Mouse (Mus musculus): Measurements from ENCODE around the gene Fez2. TPM values are rescaled to one million over a fixed set of nuclear protein-coding genes. Genes with fewer than 3 reads are reported as not detected.

The Fez2 gene
- total RNA-seq, 2 experiments from 2014 or later, result 58.2 to 65.3 TPM

DNA sequence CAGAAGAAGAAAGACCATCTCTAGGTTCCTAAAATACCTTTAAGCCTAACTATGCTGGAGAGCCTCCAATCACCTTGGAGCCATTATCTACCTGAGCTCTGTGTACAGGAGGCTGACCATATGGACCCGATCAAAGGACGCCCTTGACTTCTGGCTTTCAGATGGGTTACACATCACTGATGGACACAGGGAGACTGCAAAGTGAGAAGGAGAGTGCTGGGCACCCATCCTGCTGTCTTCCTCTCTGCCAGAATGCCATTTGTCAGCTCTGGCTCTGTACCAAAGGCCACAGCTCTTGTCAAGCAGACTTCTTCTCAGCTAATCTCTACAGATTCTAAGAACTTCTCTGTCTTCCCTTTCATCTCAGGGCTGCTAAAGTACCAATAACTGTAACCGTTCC is 12.6 kb downstream of the Fez2 start:
- peak; percentile 71 for DNase-seq
- Histone ChIP-seq H3K4me3 (no peak overlapping the region), H3K27ac (peak overlapping the region; percentile 80; the same call in 1 of the 2 replicates)
- intact Hi-C loops (cut with DNase I), result no loop called here
- TF ChIP-seq CTCF (IDR thresholded peaks at IDR 0.05), result no peak

DNA sequence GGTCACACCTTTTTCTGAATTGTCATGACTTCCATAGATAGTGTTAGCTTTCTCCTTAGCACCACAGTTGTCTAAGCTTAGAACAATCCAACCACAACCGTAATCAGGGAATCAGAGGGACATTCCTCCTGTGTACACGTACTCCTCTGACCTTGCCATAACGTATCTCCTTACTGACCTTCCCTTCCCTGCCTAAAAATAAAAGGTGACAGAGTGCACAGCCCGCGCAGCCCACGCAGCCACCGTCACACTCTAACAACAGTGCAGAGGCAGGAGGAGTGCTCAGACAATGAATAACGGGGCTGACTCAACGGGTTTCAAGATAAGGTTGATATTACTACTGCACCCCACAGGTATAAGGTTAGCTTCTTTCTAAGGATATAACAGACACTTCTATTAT is 14.1 kb downstream of the Fez2 start:
- intact Hi-C loops (cut with DNase I), result no loop called here
- H3K4me3 ChIP-seq, result no peak overlapping the region
- peak overlapping the region; percentile 80 for H3K27ac ChIP-seq
- TF ChIP-seq CTCF (IDR thresholded peaks at IDR 0.05), result no peak
- DNase-seq, result no peak

- Histone ChIP-seq H3K27ac (peak overlapping the region; percentile 80; the same call in 1 of the 2 replicates), H3K4me3 (no peak overlapping the region)
- no peak for TF ChIP-seq CTCF (IDR thresholded peaks at IDR 0.05)
- DNase-seq, result no peak
- intact Hi-C loops (cut with DNase I), result no loop called here
Observed at GRCm38 (mm10) chr17:78403229-78403628, 14.7 kb downstream of the Fez2 start.

GRCm38 (mm10) chr17:78402174-78402573 is 15.8 kb downstream of the Fez2 start:
- H3K27ac ChIP-seq, result peak overlapping the region; percentile 80
- intact Hi-C loops (cut with DNase I), result no loop called here
- no peak for TF ChIP-seq CTCF (IDR thresholded peaks at IDR 0.05)
- no peak overlapping the region for H3K4me3 ChIP-seq
- DNase-seq, result no peak

GRCm38 (mm10) chr17:78401713-78402112 is 16.2 kb downstream of the Fez2 start:
- intact Hi-C loops (cut with DNase I), result no loop called here
- peak; percentile 41 for DNase-seq
- peak overlapping the region; percentile 80 for H3K27ac ChIP-seq
- TF ChIP-seq CTCF (IDR thresholded peaks at IDR 0.05), result no peak
- no peak overlapping the region for H3K4me3 ChIP-seq

GRCm38 (mm10) chr17:78401311-78401710 is 16.6 kb downstream of the Fez2 start:
- no peak for DNase-seq
- H3K27ac ChIP-seq, result peak overlapping the region; percentile 80
- no peak for TF ChIP-seq CTCF (IDR thresholded peaks at IDR 0.05)

GRCm38 (mm10) chr17:78400130-78400840 is 17.7 kb downstream of the Fez2 start:
- DNase-seq, result no peak
- Histone ChIP-seq H3K27ac (peak overlapping the region; percentile 80), H3K4me3 (no peak overlapping the region)
- no peak for TF ChIP-seq CTCF (IDR thresholded peaks at IDR 0.05)
- intact Hi-C loops (cut with DNase I), result no loop called here

More at GRCm38 (mm10) chr17:78401311-78401710, 16.6 kb downstream of the Fez2 start:
- intact Hi-C loops (cut with DNase I), result no loop called here
- H3K4me3 ChIP-seq, result no peak overlapping the region

- Histone ChIP-seq H3K27ac (peak overlapping the region; percentile 54), H3K4me3 (no peak overlapping the region)
- TF ChIP-seq CTCF (IDR thresholded peaks at IDR 0.05), result no peak
- no peak for DNase-seq
- intact Hi-C loops (cut with DNase I), result no loop called here
Observed at GRCm38 (mm10) chr17:78392401-78393087, 25.4 kb downstream of the Fez2 start.

GRCm38 (mm10) chr17:78389573-78389972 is 28.4 kb downstream of the Fez2 start:
- DNase-seq, result no peak
- Histone ChIP-seq H3K4me3 (no peak overlapping the region), H3K27ac (no peak overlapping the region)
- intact Hi-C loops (cut with DNase I), result no loop called here
- TF ChIP-seq CTCF (IDR thresholded peaks at IDR 0.05), result no peak

- no peak overlapping the region for H3K27ac ChIP-seq
- no peak overlapping the region for H3K4me3 ChIP-seq
- intact Hi-C loops (cut with DNase I), result no loop called here
- no peak for DNase-seq
- no peak for TF ChIP-seq CTCF (IDR thresholded peaks at IDR 0.05)
Observed at GRCm38 (mm10) chr17:78388101-78388847, 29.7 kb downstream of the Fez2 start.

DNA sequence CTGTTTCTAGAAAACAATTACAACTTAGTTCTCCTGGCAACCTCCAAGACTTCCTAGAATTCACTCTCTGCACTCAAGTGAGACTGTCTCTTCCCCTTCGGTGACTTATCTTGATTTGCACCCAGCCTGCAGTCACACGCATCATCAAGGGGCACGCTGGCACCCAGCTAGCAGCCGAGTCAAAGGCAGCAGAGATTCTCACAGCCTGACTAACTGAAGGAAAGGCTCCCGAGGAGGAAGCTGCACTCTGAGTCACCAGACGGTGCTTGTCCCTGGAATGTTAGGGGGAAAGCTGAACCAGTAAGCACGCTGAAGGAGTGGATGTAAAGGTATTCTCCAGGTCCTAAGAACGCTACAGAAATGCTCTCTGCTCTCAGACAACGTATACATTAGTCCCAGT is 30.3 kb downstream of the Fez2 start:
- DNase-seq, result no peak
- no peak overlapping the region for H3K27ac ChIP-seq
- intact Hi-C loops (cut with DNase I), result no loop called here
- TF ChIP-seq CTCF (IDR thresholded peaks at IDR 0.05), result no peak
- H3K4me3 ChIP-seq, result peak overlapping the region; percentile 43

DNA sequence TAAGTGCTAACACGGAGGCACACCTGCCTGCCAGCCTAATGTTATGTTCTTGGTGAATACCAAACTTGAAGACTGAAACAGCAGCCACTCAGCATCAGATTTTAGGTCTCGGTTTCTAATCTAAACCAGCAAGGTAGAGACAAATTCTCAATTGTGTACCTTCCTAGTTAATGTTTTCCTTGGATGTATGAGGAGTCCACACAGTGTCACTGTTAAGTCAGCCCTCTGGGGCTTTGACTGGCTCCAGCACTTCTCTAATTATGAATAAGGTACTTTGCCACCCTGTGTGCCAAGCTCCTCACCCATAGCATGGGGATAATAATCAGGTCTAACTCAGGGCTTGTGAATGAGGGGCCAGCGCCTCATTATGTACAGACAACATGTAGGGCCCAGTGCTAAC is 35.6 kb downstream of the Fez2 start:
- Histone ChIP-seq H3K4me3 (no peak overlapping the region), H3K27ac (no peak overlapping the region)
- no peak for DNase-seq
- intact Hi-C loops (cut with DNase I), result no loop called here
- TF ChIP-seq CTCF (IDR thresholded peaks at IDR 0.05), result no peak

GRCm38 (mm10) chr17:78379730-78380245 is 38.2 kb downstream of the Fez2 start:
- intact Hi-C loops (cut with DNase I), result no loop called here
- H3K4me3 ChIP-seq, result no peak overlapping the region

More at GRCm38 (mm10) chr17:78379730-78380245, 38.2 kb downstream of the Fez2 start:
- H3K27ac ChIP-seq, result 0 out of 2 replicates have a peak overlapping the region, but pooled peaks have one; percentile 24
- TF ChIP-seq CTCF (IDR thresholded peaks at IDR 0.05), result no peak
- DNase-seq, result no peak
